In the genomic region with DNA sequence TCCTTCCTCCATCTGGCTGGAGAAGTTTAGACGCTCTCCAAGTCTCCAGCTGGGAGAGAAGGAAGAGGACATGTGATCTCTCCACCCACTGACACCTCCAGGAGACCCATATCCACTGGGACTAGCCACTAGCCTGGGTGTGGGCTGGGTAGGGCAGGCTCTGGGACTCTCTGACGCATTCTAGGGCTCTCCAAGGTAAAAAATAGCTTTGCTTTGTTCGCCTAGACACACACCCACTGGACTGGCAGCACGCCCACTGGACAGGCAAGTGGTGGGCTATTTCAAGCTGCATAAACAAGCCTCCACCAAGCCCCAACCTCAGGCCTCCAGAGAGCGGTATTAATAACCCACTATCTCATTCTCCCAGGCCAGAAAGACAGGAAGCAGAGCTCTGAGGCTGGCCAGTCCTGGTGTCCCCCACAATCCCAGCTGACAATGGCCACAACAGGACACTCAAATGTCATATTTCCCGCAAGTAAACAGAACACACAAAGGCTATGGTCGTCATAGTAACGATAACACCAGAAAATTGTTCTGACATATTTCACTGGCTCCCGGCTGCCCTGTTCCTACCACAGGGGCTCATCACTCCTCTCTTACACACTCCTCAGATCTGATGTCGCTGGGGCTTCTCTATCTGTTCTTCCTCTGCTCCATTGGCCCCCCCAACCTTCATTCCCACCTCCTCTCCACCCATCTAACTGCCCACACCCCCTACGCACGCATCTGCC, we compare ENCODE assay signal across 8 mouse cellular contexts. TPM values are rescaled to one million over a fixed set of nuclear protein-coding genes. Genes with fewer than 3 reads are reported as not detected.
A peak's percentile ranks its signal among the peaks of the same experiment; 100 is the strongest.
DNase-seq lines count a peak whose midpoint lies in the region; ATAC-seq and TF ChIP-seq lines count a peak whose summit lies in the region.

No protein-coding gene starts in this region.

- TF ChIP-seq CTCF in forebrain, postnatal 0 days (IDR thresholded peaks at IDR 0.05; ENCODE audit: low read depth): no peak

- H3K4me3 ChIP-seq in limb, embryonic 12.5 days (replicated peaks): no peak overlapping the region
- no peak overlapping the region for H3K4me3 ChIP-seq in limb, embryonic 10.5 days
- H3K4me3 ChIP-seq in forebrain, postnatal 0 days (ENCODE audit: low read depth, low read length): no peak overlapping the region

- no peak overlapping the region for H3K27ac ChIP-seq in limb, embryonic 12.5 days
- no peak overlapping the region for H3K27ac ChIP-seq in limb, embryonic 10.5 days
- peak overlapping the region; percentile 15; the same call in 1 of the 2 replicates for H3K27ac ChIP-seq in forebrain, postnatal 0 days (ENCODE audit: low read depth, low read length)

- H3K4me1 ChIP-seq in limb, embryonic 12.5 days (replicated peaks): no peaks in the 10 kb centered on the region
- no peaks in the 10 kb centered on the region for H3K4me1 ChIP-seq in limb, embryonic 10.5 days
- no peaks in the 10 kb centered on the region for H3K4me1 ChIP-seq in forebrain, postnatal 0 days (ENCODE audit: insufficient read depth)

- ATAC-seq in limb, embryonic 12.5 days (ENCODE audit: insufficient number of reproducible peaks, insufficient read depth, low FRiP score, low TSS enrichment, low read depth): peak; percentile 58
- peak; percentile 68 for ATAC-seq in forebrain, postnatal 0 days

- 81% methylated on average over 12 of the region's 12 CpGs for WGBS in limb, embryonic 12.5 days
- WGBS in limb, embryonic 10.5 days: 82% methylated on average over 12 of the region's 12 CpGs
- 70% methylated on average over 12 of the region's 12 CpGs for whole genome bisulfite sequencing in forebrain, postnatal 0 days

- intact Hi-C loops in heart, postnatal 10 days (cut with DNase I): loop anchor here (2.0 to 10.0 kb wide), 2 partner anchors 59 to 903 kb away; a partner anchor contains a TSS

- no peak overlapping the region for H3K9ac ChIP-seq in limb, embryonic 12.5 days (replicated peaks)
- H3K9ac ChIP-seq in forebrain, postnatal 0 days: no peak overlapping the region

- no peaks in the 10 kb centered on the region for H3K36me3 ChIP-seq in limb, embryonic 12.5 days
- H3K36me3 ChIP-seq in limb, embryonic 10.5 days: no peaks in the 10 kb centered on the region
- no peaks in the 10 kb centered on the region for H3K36me3 ChIP-seq in forebrain, postnatal 0 days (ENCODE audit: insufficient read depth)

- DNase-seq in limb, embryonic 10.5 days (ENCODE audit: low spot score): no peak
- no peak for DNase-seq in forebrain, postnatal 0 days
- peak; percentile 98 to 99 for DNase-seq in heart, postnatal 10 days
- peak; percentile 79 to 86 for DNase-seq in left cerebral cortex, adult 18-20 months (ENCODE audit: low spot score in 2 of 2)
- peak; percentile 87 to 95 for DNase-seq in lung, postnatal 4 days
- no peak for DNase-seq in thymus, postnatal 14 days
- DNase-seq in cerebellum, adult 8-10 months: no peak

- no peak overlapping the region for H3K4me2 ChIP-seq in limb, embryonic 12.5 days
- H3K4me2 ChIP-seq in forebrain, postnatal 0 days (ENCODE audit: low read depth): no peak overlapping the region

- H3K9me3 ChIP-seq in limb, embryonic 12.5 days: no peaks in the 10 kb centered on the region
- no peaks in the 10 kb centered on the region for H3K9me3 ChIP-seq in limb, embryonic 10.5 days (replicated peaks)
- H3K9me3 ChIP-seq in forebrain, postnatal 0 days (ENCODE audit: low read length): no peaks in the 10 kb centered on the region

- H3K27me3 ChIP-seq in limb, embryonic 12.5 days: no peaks in the 10 kb centered on the region
- H3K27me3 ChIP-seq in limb, embryonic 10.5 days (ENCODE audit: low read depth, poor library complexity, severe bottlenecking): no peaks in the 10 kb centered on the region
- no peaks in the 10 kb centered on the region for H3K27me3 ChIP-seq in forebrain, postnatal 0 days (ENCODE audit: insufficient read depth, low read length)

RNA-seq across cellular contexts. Expression of a gene that starts 14.3 kb away (rescaled TPM):
- 1.5 and 2.1 TPM in 2 replicates for polyA plus RNA-seq in limb, embryonic 12.5 days (2016; fragmentation: Nextera tagmentation; extraction: Ambion mirVana)
- polyA plus RNA-seq in limb, embryonic 10.5 days (2016; fragmentation: Nextera tagmentation; extraction: Ambion mirVana): 2.0 and 2.4 TPM in 2 replicates
- total RNA-seq in forebrain, postnatal 0 days (2014; rRNA removed): 0.29 TPM in 1 of 2 replicates, not detected in the other
- 0.25 and 0.44 TPM in 2 replicates for polyA plus RNA-seq in forebrain, postnatal 0 days (2015; fragmentation: Nextera tagmentation; extraction: Ambion mirVana)
- total RNA-seq in heart, postnatal 10 days (2021): 1 to 10 TPM; 5.1 to 6.5 TPM
- total RNA-seq in left cerebral cortex, adult 18-20 months (2021): under 1 TPM in 1 of 2 experiments, not detected in 1; 0.37 TPM

RNA-seq across cellular contexts. Expression of a gene that starts 57.2 kb away (rescaled TPM):
- 1.9 and 3.6 TPM in 2 replicates for polyA plus RNA-seq in limb, embryonic 12.5 days (2016; fragmentation: Nextera tagmentation; extraction: Ambion mirVana)
- 0.16 TPM in 1 of 2 replicates, not detected in the other for polyA plus RNA-seq in limb, embryonic 10.5 days (2016; fragmentation: Nextera tagmentation; extraction: Ambion mirVana)
- total RNA-seq in forebrain, postnatal 0 days (2014; rRNA removed): not detected in 2 replicates
- 0.13 TPM in 2 replicates for polyA plus RNA-seq in forebrain, postnatal 0 days (2015; fragmentation: Nextera tagmentation; extraction: Ambion mirVana)
- total RNA-seq in heart, postnatal 10 days (2021): 100 to 1,000 TPM; 157 to 162 TPM
- not detected for total RNA-seq in left cerebral cortex, adult 18-20 months (2021)

Comparison
In these comparisons a context has a peak if more than half of its experiments do, and no peak if none do; other contexts are left out.
1. DNase-seq: peak in heart, postnatal 10 days (2 of 2), left cerebral cortex, adult 18-20 months (2 of 2) and lung, postnatal 4 days (2 of 2); none in limb, embryonic 10.5 days (single experiment), forebrain, postnatal 0 days (single experiment), thymus, postnatal 14 days (single experiment) and cerebellum, adult 8-10 months (single experiment).
2. RNA of a gene that starts 57.2 kb away (total RNA-seq): 157 to 162 TPM in heart, postnatal 10 days; not detected in left cerebral cortex, adult 18-20 months and not detected in forebrain, postnatal 0 days; every median in the first group is over 100 times any median in the second.